12 mouse cellular contexts compared by ENCODE assay signal in the genomic region with DNA sequence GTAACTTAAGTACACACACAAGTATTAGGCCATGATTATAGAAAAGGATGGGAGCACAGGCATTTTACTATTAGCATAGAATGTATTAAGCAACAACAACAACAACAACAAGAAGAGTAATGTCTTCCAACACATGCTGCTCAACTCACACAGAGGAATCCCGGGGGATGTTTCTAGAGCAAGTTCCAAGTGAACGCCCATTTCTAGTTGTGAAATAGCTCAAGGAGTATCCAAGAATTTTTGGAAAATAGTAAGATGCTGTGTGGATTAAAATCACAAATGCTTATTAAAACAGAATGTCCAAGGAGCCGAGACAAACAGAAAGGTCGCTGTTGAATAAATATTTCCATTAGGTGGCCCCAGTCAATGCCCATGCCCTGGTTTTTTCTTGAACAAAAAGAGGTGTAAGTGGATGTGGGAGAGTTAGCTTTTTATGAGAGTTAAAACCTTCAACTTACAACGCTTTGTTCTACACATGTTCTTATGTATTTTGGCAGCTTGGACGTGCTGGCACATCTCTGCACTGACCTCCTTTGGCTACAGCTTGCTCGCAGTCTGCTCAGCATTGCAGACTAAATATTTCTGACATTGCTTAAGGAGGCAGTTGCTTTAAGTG.
DNase-seq lines count a peak whose midpoint lies in the region; ATAC-seq and TF ChIP-seq lines count a peak whose summit lies in the region.
"Had no signal": no experiment of that assay in that cellular context is flagged by ENCODE, and none has a peak within 500 bp of the region (broad histone marks: within the 10 kb centered on the region; RNA-seq: fewer than 3 reads in every experiment).

No protein-coding gene starts in this region.

- no peak overlapping the region for H3K9ac ChIP-seq in forebrain, embryonic 16.5 days (replicated peaks; ENCODE audit: low read depth, low read length)
- no peak overlapping the region for H3K9ac ChIP-seq in forebrain, embryonic 14.5 days (ENCODE audit: low read length)
- H3K9ac ChIP-seq: heart, embryonic 15.5 days; limb, embryonic 15.5 days had no signal

- no peak overlapping the region for H3K4me2 ChIP-seq in forebrain, embryonic 16.5 days (ENCODE audit: low read length)
- H3K4me2 ChIP-seq in forebrain, embryonic 14.5 days (ENCODE audit: low read length), result no peak overlapping the region
- H3K4me2 ChIP-seq: heart, embryonic 15.5 days; limb, embryonic 15.5 days had no signal

- no peak for DNase-seq in forebrain, embryonic 14.5 days (ENCODE audit: low spot score)
- DNase-seq in layer of hippocampus, adult 2 months (ENCODE audit: low spot score in 2 of 2), result no peak
- DNase-seq in layer of hippocampus, postnatal 10 days (ENCODE audit: low spot score in 2 of 2), result no peak
- DNase-seq in gastrocnemius, postnatal 14 days, result peak; percentile 25
- peak; percentile 60 for DNase-seq in lung, postnatal 25 days (ENCODE audit: low spot score)
- no peak for DNase-seq in embryo, embryonic 9.5 days (ENCODE audit: extremely low spot score)
- DNase-seq: thymus, postnatal 4 days had no signal

- no peaks in the 10 kb centered on the region for H3K9me3 ChIP-seq in forebrain, embryonic 16.5 days (ENCODE audit: control insufficient read depth, low read length)
- H3K9me3 ChIP-seq in forebrain, embryonic 14.5 days (replicated peaks; ENCODE audit: control insufficient read depth, low read length), result no peaks in the 10 kb centered on the region
- H3K9me3 ChIP-seq: heart, embryonic 15.5 days; limb, embryonic 15.5 days had no signal

- no peak overlapping the region for H3K4me3 ChIP-seq in forebrain, embryonic 16.5 days (replicated peaks; ENCODE audit: low read length)
- H3K4me3 ChIP-seq in forebrain, embryonic 14.5 days (ENCODE audit: low read depth, low read length), result no peak overlapping the region
- H3K4me3 ChIP-seq in layer of hippocampus, adult 2 months, result no peak overlapping the region
- H3K4me3 ChIP-seq: heart, embryonic 15.5 days; limb, embryonic 15.5 days had no signal

- no peak for TF ChIP-seq CTCF in layer of hippocampus, adult 2 months (conservative IDR thresholded peaks at IDR 0.05)

- WGBS in forebrain, embryonic 16.5 days, result 72% methylated on average over 7 of the region's 7 CpGs
- 78% methylated on average over 7 of the region's 7 CpGs for WGBS in forebrain, embryonic 14.5 days

- peaks cover 33% of the 10 kb centered on the region for H3K4me1 ChIP-seq in forebrain, embryonic 16.5 days (replicated peaks; ENCODE audit: control insufficient read depth, insufficient read depth, low read length)
- peaks cover 19% of the 10 kb centered on the region for H3K4me1 ChIP-seq in forebrain, embryonic 14.5 days (ENCODE audit: control insufficient read depth, insufficient read depth, low read length)

- ATAC-seq in forebrain, embryonic 16.5 days, result no peak
- no peak for ATAC-seq in forebrain, embryonic 14.5 days
- no peak for ATAC-seq in activated CD4-positive, CD25-positive, alpha-beta regulatory T cell, adult 4 months
- ATAC-seq: CD4-positive, CD25-positive, alpha-beta regulatory T cell, adult 4 months had no signal

- H3K36me3 ChIP-seq in forebrain, embryonic 16.5 days (ENCODE audit: control insufficient read depth, insufficient read depth), result no peaks in the 10 kb centered on the region
- no peaks in the 10 kb centered on the region for H3K36me3 ChIP-seq in forebrain, embryonic 14.5 days (ENCODE audit: control insufficient read depth, insufficient read depth, low read length)
- H3K36me3 ChIP-seq: heart, embryonic 15.5 days; limb, embryonic 15.5 days had no signal

- peak overlapping the region; percentile 28 for H3K27ac ChIP-seq in forebrain, embryonic 16.5 days (ENCODE audit: low read length)
- no peak overlapping the region for H3K27ac ChIP-seq in forebrain, embryonic 14.5 days (ENCODE audit: low read depth, low read length)
- peak overlapping the region; percentile 64 for H3K27ac ChIP-seq in layer of hippocampus, adult 2 months
- H3K27ac ChIP-seq: limb, embryonic 15.5 days had no signal

- intact Hi-C loops in gastrocnemius, postnatal 14 days (cut with DNase I; ENCODE audit: low total_unique reads), result no loop called here

- H3K27me3 ChIP-seq in forebrain, embryonic 16.5 days (replicated peaks; ENCODE audit: control insufficient read depth, insufficient read depth, low read length), result no peaks in the 10 kb centered on the region
- no peaks in the 10 kb centered on the region for H3K27me3 ChIP-seq in forebrain, embryonic 14.5 days (replicated peaks; ENCODE audit: control insufficient read depth, insufficient read depth, low read length)
- H3K27me3 ChIP-seq: heart, embryonic 15.5 days; limb, embryonic 15.5 days had no signal

Comparison
In these comparisons a context has a peak if more than half of its experiments do, and no peak if none do; other contexts are left out.
1. DNase-seq: peak in gastrocnemius, postnatal 14 days (single experiment) and lung, postnatal 25 days (single experiment); none in forebrain, embryonic 14.5 days (single experiment), layer of hippocampus, adult 2 months (0 of 2), layer of hippocampus, postnatal 10 days (0 of 2) and embryo, embryonic 9.5 days (single experiment).